Mouse (Mus musculus) bone marrow, adult 2 months (tissue): ENCODE measurements around the gene Nprl3.

Experiments used
- CTCF ChIP-seq: fragments of 200-500 bp; IDR thresholded peaks from 2 replicates; pipeline ENCODE4 v1.5.1; 2011; ENCODE audit warnings: low read length, control low read depth; ENCODE audit not compliant: control insufficient read depth, insufficient read depth
- POLR2A ChIP-seq: fragments of 200-500 bp; IDR thresholded peaks from 2 replicates; pipeline ENCODE4 v1.6.1; 2011; ENCODE audit warnings: low read depth, mild to moderate bottlenecking, control low read depth, low read length, borderline replicate concordance; ENCODE audit not compliant: control insufficient read depth

- TF ChIP-seq CTCF = no peak
- TF ChIP-seq POLR2A = no peak
Measured at GRCm38 (mm10) chr11:32234816-32235485, 32.6 kb downstream of the Nprl3 start.
